Mouse (Mus musculus): ENCODE results near the gene 9530077C05Rik.
"Not testable (repeated sequence)": the region's sequence is repeated elsewhere in the genome, so short reads cannot be mapped to it uniquely, and the experiment has no call there.

DNA sequence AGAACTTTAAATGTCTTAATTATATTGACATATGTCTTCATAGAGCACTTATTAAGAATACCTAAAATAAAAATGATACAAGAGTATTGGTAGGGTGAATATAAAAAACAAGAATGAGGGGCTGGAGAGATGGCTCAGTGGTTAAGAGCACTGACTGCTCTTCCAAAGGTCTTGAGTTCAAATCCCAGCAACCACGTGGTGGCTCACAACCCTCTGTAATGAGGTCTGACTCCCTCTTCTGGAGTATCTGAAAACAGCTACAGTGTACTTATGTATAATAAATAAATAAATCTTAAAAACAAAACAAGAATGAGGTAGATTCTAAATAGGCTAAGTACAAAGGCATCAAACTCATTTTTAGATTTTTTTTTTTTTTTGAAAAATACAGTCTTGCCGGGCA, 7.8 kb upstream of the 9530077C05Rik start:
- TF ChIP-seq CTCF (IDR thresholded peaks at IDR 0.05; ENCODE audit: extremely low read depth, insufficient read length, insufficient replicate concordance, low read depth, low read length); POLR2A (IDR thresholded peaks at IDR 0.05; ENCODE audit: low read depth, low read length): not testable (repeated sequence)
